Mouse (Mus musculus) limb, embryonic 14.5 days (tissue): Measurements from ENCODE around the gene Ppdpf. TPM values are rescaled to one million over a fixed set of nuclear protein-coding genes. Genes with fewer than 3 reads are reported as not detected.

ENCODE experiments used
- ATAC-seq: fragments of 200-750 bp; cut with Nextera tagmentation; 2 replicates; pipeline ENCODE4 v1.8.0; 2017; ENCODE audit warnings: low read depth, moderate number of reproducible peaks, moderate TSS enrichment; ENCODE audit not compliant: low FRiP score
- DNase-seq: peaks from one replicate; pipeline ENCODE4 v3.0.0-alpha.2; 2015; ENCODE audit warnings: low spot score
- H3K27ac ChIP-seq: fragments of 300-500 bp; sonication (generic); replicated peaks from 2 replicates; pipeline ENCODE4 v1.5.1; 2014; ENCODE audit warnings: low read depth, mild to moderate bottlenecking, low read length, moderate library complexity, mixed read lengths
- H3K27me3 ChIP-seq: fragments of 300-500 bp; sonication (generic); 2 replicates; pipeline ENCODE4 v1.6.1; 2014; ENCODE audit warnings: low read length, mixed read lengths; ENCODE audit not compliant: control insufficient read depth, insufficient read depth
- H3K36me3 ChIP-seq: fragments of 300-500 bp; sonication (generic); 2 replicates; pipeline ENCODE4 v1.6.1; 2014; ENCODE audit warnings: mild to moderate bottlenecking, low read length, moderate library complexity, mixed read lengths; ENCODE audit not compliant: control insufficient read depth, insufficient read depth
- H3K4me1 ChIP-seq: fragments of 300-500 bp; sonication (generic); 2 replicates; pipeline ENCODE4 v1.6.1; 2014; ENCODE audit warnings: antibody characterized with exemption, low read length, mixed read lengths; ENCODE audit not compliant: control insufficient read depth, insufficient read depth
- H3K4me2 ChIP-seq: fragments of 300-500 bp; sonication (generic); replicated peaks from 2 replicates; pipeline ENCODE4 v1.6.1; 2014; ENCODE audit warnings: low read depth, mild to moderate bottlenecking, low read length, moderate library complexity; ENCODE audit not compliant: severe bottlenecking
- H3K4me3 ChIP-seq: fragments of 300-500 bp; sonication (generic); replicated peaks from 2 replicates; pipeline ENCODE4 v1.5.1; 2014; ENCODE audit warnings: low read length
- H3K9ac ChIP-seq: fragments of 300-500 bp; sonication (generic); 2 replicates; pipeline ENCODE4 v1.6.1; 2014; ENCODE audit warnings: mild to moderate bottlenecking, low read depth, low read length, moderate library complexity; ENCODE audit not compliant: severe bottlenecking
- H3K9me3 ChIP-seq: fragments of 300-500 bp; sonication (generic); 2 replicates; pipeline ENCODE4 v1.6.1; 2016; ENCODE audit warnings: low read length; ENCODE audit not compliant: control insufficient read depth
- POLR2A ChIP-seq: fragments of 200-500 bp; IDR thresholded peaks from 2 replicates; pipeline ENCODE4 v1.8.0; 2012; ENCODE audit warnings: inconsistent platforms, mild to moderate bottlenecking, moderate library complexity, borderline replicate concordance; ENCODE audit not compliant: insufficient read depth, insufficient read length; ENCODE audit errors: extremely low read depth
- WGBS: fragments of 180-500 bp; shearing (Covaris S2); extraction: QIAGEN DNeasy Blood & Tissue Kit; methylation state at CpG from one replicate; pipeline ENCODE4 v1.1.7; 2014; 5-methylcytosine and 5-hydroxymethylcytosine counted together
- polyA plus RNA-seq, 2 experiments: library from polyadenylated mRNA; depleted of rRNA in 1 of 2; stranded (reverse) in 1 of 2; unstranded in 1 of 2; fragments of >200 nt; fragmentation: Nextera tagmentation in 1 of 2; extraction: Ambion mirVana in 1 of 2; gene quantifications; 2 replicates each; pipeline versions ENCODE4 v1.2.1 to v1.2.3; 2012 to 2014

Gene Ppdpf
- polyA plus RNA-seq, 2 experiments, result 148 to 294 TPM

GRCm38 (mm10) chr2:181156248-181157121, 30.6 kb upstream of the Ppdpf start, which contains the start of gene Eef1a2:
Eef1a2 (minus strand) TSS chr2:181157014.
- H3K27me3 ChIP-seq, result peaks cover 38% of the 10 kb centered on the region
- DNase-seq (no peak), ATAC-seq (no peak; the same call in 1 of the 2 replicates)

GRCm38 (mm10) chr2:181157180-181157579, 29.9 kb upstream of the Ppdpf start:
- 83% methylated on average over 4 of the region's 4 CpGs for WGBS
- DNase-seq (no peak), ATAC-seq (no peak)
- Histone ChIP-seq H3K9me3 (no peaks in the 10 kb centered on the region), H3K36me3 (no peaks in the 10 kb centered on the region), H3K4me2 (no peak overlapping the region), H3K9ac (no peak overlapping the region), H3K4me1 (no peaks in the 10 kb centered on the region), H3K27me3 (peaks cover 38% of the 10 kb centered on the region), H3K27ac (no peak overlapping the region), H3K4me3 (no peak overlapping the region)
- no peak for TF ChIP-seq POLR2A

More at GRCm38 (mm10) chr2:181156248-181157121, 30.6 kb upstream of the Ppdpf start, which contains the start of gene Eef1a2:
- H3K27ac ChIP-seq, result no peak within 1 kb of the TSS
- H3K36me3 ChIP-seq, result no peaks in the 10 kb centered on the region
- H3K4me3 ChIP-seq, result peak within 1 kb of the TSS; percentile 25
- no peaks in the 10 kb centered on the region for H3K9me3 ChIP-seq
- H3K9ac ChIP-seq, result no peak within 1 kb of the TSS
- H3K4me2 ChIP-seq, result peak within 1 kb of the TSS; percentile 43
- TF ChIP-seq POLR2A, result no peak
- H3K4me1 ChIP-seq, result no peaks in the 10 kb centered on the region
- 4% methylated on average over 55 of the region's 55 CpGs for WGBS

GRCm38 (mm10) chr2:181157716-181158302, 29.2 kb upstream of the Ppdpf start:
- Histone ChIP-seq H3K27ac (no peak overlapping the region), H3K4me2 (no peak overlapping the region), H3K36me3 (no peaks in the 10 kb centered on the region), H3K4me1 (no peaks in the 10 kb centered on the region), H3K27me3 (peaks cover 38% of the 10 kb centered on the region), H3K9ac (no peak overlapping the region), H3K4me3 (no peak overlapping the region), H3K9me3 (no peaks in the 10 kb centered on the region)
- no peak for DNase-seq
- 75% methylated on average over 6 of the region's 6 CpGs for WGBS
- TF ChIP-seq POLR2A, result no peak
- no peak for ATAC-seq

- TF ChIP-seq POLR2A, result no peak
- WGBS, result 88% methylated on average over 2 of the region's 2 CpGs
- Histone ChIP-seq H3K27me3 (peaks cover 38% of the 10 kb centered on the region), H3K27ac (no peak overlapping the region), H3K4me2 (no peak overlapping the region), H3K9ac (no peak overlapping the region), H3K9me3 (no peaks in the 10 kb centered on the region), H3K4me1 (no peaks in the 10 kb centered on the region), H3K4me3 (no peak overlapping the region), H3K36me3 (no peaks in the 10 kb centered on the region)
- ATAC-seq (no peak), DNase-seq (no peak)
These were observed 28.6 kb upstream of the Ppdpf start for GRCm38 (mm10) chr2:181158471-181158870.

DNA sequence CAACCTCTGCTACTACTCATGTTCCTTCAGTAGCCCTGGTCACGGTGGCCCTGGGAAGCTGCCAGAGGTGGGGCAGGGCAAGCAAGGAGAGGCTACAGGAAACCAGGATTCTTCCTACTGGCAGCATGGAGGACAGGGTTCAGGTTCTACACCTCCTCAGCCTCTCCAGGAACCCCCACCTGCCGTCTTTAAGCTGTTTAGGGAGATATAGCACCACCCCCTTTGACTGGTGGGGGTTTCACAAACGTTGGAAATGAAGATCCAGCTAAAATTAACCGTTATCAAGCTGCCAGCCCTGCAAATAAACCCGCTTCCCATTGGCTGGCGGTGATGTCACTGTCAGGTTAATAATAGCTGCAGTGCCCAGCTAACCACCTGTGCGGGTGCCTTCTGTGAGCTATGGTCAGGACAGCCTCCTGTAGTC, 27.9 kb upstream of the Ppdpf start:
- DNase-seq (no peak), ATAC-seq (no peak)
- peaks cover 38% of the 10 kb centered on the region for H3K27me3 ChIP-seq
- no peak for TF ChIP-seq POLR2A
- no peak overlapping the region for H3K9ac ChIP-seq
- 59% methylated on average over 7 of the region's 7 CpGs for WGBS
- no peak overlapping the region for H3K27ac ChIP-seq
- no peaks in the 10 kb centered on the region for H3K36me3 ChIP-seq
- no peak overlapping the region for H3K4me2 ChIP-seq
- no peaks in the 10 kb centered on the region for H3K9me3 ChIP-seq
- H3K4me1 ChIP-seq, result no peaks in the 10 kb centered on the region
- H3K4me3 ChIP-seq, result no peak overlapping the region
